Mouse (Mus musculus) midbrain, embryonic 12.5 days (tissue): Measurements from ENCODE around the gene Pbld2. TPM values are rescaled to one million over a fixed set of nuclear protein-coding genes. Genes with fewer than 3 reads are reported as not detected.
"Not testable (repeated sequence)": the region's sequence is repeated elsewhere in the genome, so short reads cannot be mapped to it uniquely, and the experiment has no call there.

ENCODE experiments used
- ATAC-seq: fragments of 200-750 bp; cut with Nextera tagmentation; 2 replicates; pipeline ENCODE4 v1.8.0; 2017; ENCODE audit warnings: low read depth, moderate TSS enrichment, moderate library complexity; ENCODE audit not compliant: low FRiP score
- H3K27ac ChIP-seq: fragments of 300-500 bp; sonication (generic); replicated peaks from 2 replicates; pipeline ENCODE4 v1.5.1; 2016; ENCODE audit warnings: mild to moderate bottlenecking
- H3K27me3 ChIP-seq: fragments of 300-500 bp; sonication (generic); 2 replicates; pipeline ENCODE4 v1.6.1; 2016; ENCODE audit warnings: mild to moderate bottlenecking
- H3K36me3 ChIP-seq: fragments of 300-500 bp; sonication (generic); 2 replicates; pipeline ENCODE4 v1.6.1; 2016
- H3K4me1 ChIP-seq: fragments of 300-500 bp; sonication (generic); 2 replicates; pipeline ENCODE4 v1.6.1; 2016
- H3K4me2 ChIP-seq: fragments of 300-500 bp; sonication (generic); replicated peaks from 2 replicates; pipeline ENCODE4 v1.6.1; 2016; ENCODE audit warnings: mild to moderate bottlenecking, moderate library complexity
- H3K4me3 ChIP-seq: fragments of 300-500 bp; sonication (generic); 2 replicates; pipeline ENCODE4 v1.5.1; 2016; ENCODE audit warnings: mild to moderate bottlenecking
- H3K9ac ChIP-seq: fragments of 300-500 bp; sonication (generic); replicated peaks from 2 replicates; pipeline ENCODE4 v1.6.1; 2016; ENCODE audit warnings: mild to moderate bottlenecking, moderate library complexity
- H3K9me3 ChIP-seq: fragments of 300-500 bp; sonication (generic); 2 replicates; pipeline ENCODE4 v1.6.1; 2016; ENCODE audit warnings: mild to moderate bottlenecking
- WGBS: fragments of 180-500 bp; shearing (Covaris S2); methylation state at CpG from one replicate; pipeline ENCODE4 v1.1.7; 2016; 5-methylcytosine and 5-hydroxymethylcytosine counted together
- polyA plus RNA-seq: library from polyadenylated mRNA; unstranded; fragments of >200 nt; fragmentation: Nextera tagmentation; extraction: Ambion mirVana; gene quantifications from 2 replicates; pipeline ENCODE4 v1.2.1, GENCODE M21; 2016

Pbld2 gene
- polyA plus RNA-seq, 1 experiment from 2014 or later, result 1.0 TPM

- H3K9me3 ChIP-seq, result no peaks in the 10 kb centered on the region
- no peak overlapping the region for H3K4me2 ChIP-seq
- no peak for ATAC-seq
- H3K27me3 ChIP-seq, result no peaks in the 10 kb centered on the region
- H3K27ac ChIP-seq, result no peak overlapping the region
- WGBS, result 69% methylated on average over 6 of the region's 6 CpGs
- H3K4me1 ChIP-seq, result no peaks in the 10 kb centered on the region
- no peaks in the 10 kb centered on the region for H3K36me3 ChIP-seq
- H3K9ac ChIP-seq, result no peak overlapping the region
- no peak overlapping the region for H3K4me3 ChIP-seq
These were observed 28.9 kb downstream of the Pbld2 start for GRCm38 (mm10) chr10:63053007-63053406.

- not testable (repeated sequence) for ATAC-seq, H3K27me3 ChIP-seq, H3K9me3 ChIP-seq, H3K4me3 ChIP-seq, H3K27ac ChIP-seq, H3K36me3 ChIP-seq, H3K4me2 ChIP-seq, H3K4me1 ChIP-seq, H3K9ac ChIP-seq
- WGBS, result 92% methylated on average over 6 of the region's 6 CpGs
These were observed 30.0 kb downstream of the Pbld2 start for GRCm38 (mm10) chr10:63054071-63054470.

- Histone ChIP-seq H3K4me1 (no peaks in the 10 kb centered on the region), H3K27ac (no peak overlapping the region), H3K36me3 (no peaks in the 10 kb centered on the region), H3K27me3 (no peaks in the 10 kb centered on the region), H3K9me3 (no peaks in the 10 kb centered on the region), H3K4me3 (no peak overlapping the region), H3K9ac (no peak overlapping the region), H3K4me2 (no peak overlapping the region)
- no peak for ATAC-seq
- 80% methylated on average over 2 of the region's 2 CpGs for whole genome bisulfite sequencing
These were observed 30.5 kb downstream of the Pbld2 start for GRCm38 (mm10) chr10:63054586-63054985.

GRCm38 (mm10) chr10:63056966-63057750 lies 33.0 kb downstream of the Pbld2 start:
- no peaks in the 10 kb centered on the region for H3K27me3 ChIP-seq
- 43% methylated on average over 24 of the region's 24 CpGs for WGBS
- H3K36me3 ChIP-seq, result no peaks in the 10 kb centered on the region
- H3K4me2 ChIP-seq, result no peak overlapping the region
- H3K4me1 ChIP-seq, result no peaks in the 10 kb centered on the region
- H3K9me3 ChIP-seq, result no peaks in the 10 kb centered on the region
- ATAC-seq, result no peak; the same call in 1 of the 2 replicates
- no peak overlapping the region for H3K27ac ChIP-seq
- no peak overlapping the region for H3K4me3 ChIP-seq
- no peak overlapping the region for H3K9ac ChIP-seq

DNA sequence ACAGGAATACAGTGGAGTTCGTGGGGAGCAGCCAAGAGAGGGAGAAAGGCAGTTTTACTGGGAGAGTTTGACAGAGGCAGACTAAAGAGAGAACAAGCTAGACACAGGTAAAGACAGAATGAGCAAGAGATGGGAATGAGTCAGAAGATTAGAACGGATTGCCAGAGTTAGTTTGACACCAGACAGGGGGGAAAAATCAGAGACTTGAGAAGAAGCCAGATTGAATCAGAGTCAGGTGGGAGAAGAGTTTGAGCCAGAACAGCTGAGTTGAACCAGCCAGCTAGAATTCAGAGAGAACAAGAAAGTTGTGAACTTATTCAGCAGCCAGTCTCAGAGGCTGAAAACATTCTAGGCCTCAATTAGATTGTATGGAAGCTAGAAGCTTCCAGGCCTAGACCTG lies 35.7 kb downstream of the Pbld2 start, which contains the start of gene Pbld1:
Gene Pbld1, plus strand, starts transcription at position 301 of the 400 bp plus-strand sequence.
- H3K9ac ChIP-seq, result no peak within 1 kb of the TSS
- 90% methylated on average over 2 of the region's 2 CpGs for WGBS
- H3K9me3 ChIP-seq, result no peaks in the 10 kb centered on the region
- no peak within 1 kb of the TSS for H3K4me3 ChIP-seq
- H3K27ac ChIP-seq, result no peak within 1 kb of the TSS
- peaks cover 3% of the 10 kb centered on the region; the same call in 1 of the 2 replicates for H3K4me1 ChIP-seq
- no peak for ATAC-seq
- no peak within 1 kb of the TSS for H3K4me2 ChIP-seq
- no peaks in the 10 kb centered on the region for H3K27me3 ChIP-seq
- no peaks in the 10 kb centered on the region for H3K36me3 ChIP-seq

GRCm38 (mm10) chr10:63060406-63060805 lies 36.3 kb downstream of the Pbld2 start:
- Histone ChIP-seq H3K36me3 (no peaks in the 10 kb centered on the region), H3K9me3 (no peaks in the 10 kb centered on the region), H3K27me3 (no peaks in the 10 kb centered on the region), H3K4me2 (no peak overlapping the region), H3K9ac (no peak overlapping the region), H3K4me1 (peaks cover 3% of the 10 kb centered on the region; the same call in 1 of the 2 replicates), H3K27ac (no peak overlapping the region), H3K4me3 (no peak overlapping the region)
- 80% methylated on average over 11 of the region's 11 CpGs for WGBS
- ATAC-seq, result no peak

GRCm38 (mm10) chr10:63061266-63061665 lies 37.2 kb downstream of the Pbld2 start:
- Histone ChIP-seq H3K36me3 (no peaks in the 10 kb centered on the region), H3K4me2 (no peak overlapping the region), H3K27me3 (no peaks in the 10 kb centered on the region), H3K27ac (no peak overlapping the region), H3K9me3 (no peaks in the 10 kb centered on the region), H3K4me3 (no peak overlapping the region), H3K4me1 (peaks cover 5% of the 10 kb centered on the region; the same call in 1 of the 2 replicates), H3K9ac (no peak overlapping the region)
- ATAC-seq, result no peak
- WGBS, result 78% methylated on average over 12 of the region's 12 CpGs

DNA sequence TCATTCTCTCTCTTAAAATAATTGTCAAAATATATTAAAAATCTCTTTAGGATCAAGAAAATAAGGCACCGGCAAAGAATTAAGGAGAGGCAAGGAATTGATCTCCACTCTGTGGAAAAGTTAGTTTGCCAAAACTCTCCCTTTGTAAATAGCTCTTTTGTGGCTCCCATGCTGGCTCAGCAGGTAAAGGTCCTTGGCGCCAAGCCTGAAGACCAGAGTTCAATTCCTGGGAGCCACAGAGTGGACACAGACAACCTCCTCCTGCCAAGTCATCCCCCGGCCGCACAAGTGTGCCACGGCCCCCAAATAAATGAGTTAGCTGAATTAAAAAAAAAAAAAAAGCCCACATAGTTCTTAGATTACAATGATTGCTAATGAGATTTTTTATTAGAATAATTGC lies 38.6 kb downstream of the Pbld2 start:
- Histone ChIP-seq H3K4me2 (no peak overlapping the region), H3K4me3 (no peak overlapping the region), H3K9ac (no peak overlapping the region), H3K4me1 (peaks cover 5% of the 10 kb centered on the region; the same call in 1 of the 2 replicates), H3K27ac (no peak overlapping the region), H3K36me3 (no peaks in the 10 kb centered on the region), H3K27me3 (no peaks in the 10 kb centered on the region), H3K9me3 (no peaks in the 10 kb centered on the region)
- WGBS, result 97% methylated on average over 5 of the region's 5 CpGs
- no peak for ATAC-seq

DNA sequence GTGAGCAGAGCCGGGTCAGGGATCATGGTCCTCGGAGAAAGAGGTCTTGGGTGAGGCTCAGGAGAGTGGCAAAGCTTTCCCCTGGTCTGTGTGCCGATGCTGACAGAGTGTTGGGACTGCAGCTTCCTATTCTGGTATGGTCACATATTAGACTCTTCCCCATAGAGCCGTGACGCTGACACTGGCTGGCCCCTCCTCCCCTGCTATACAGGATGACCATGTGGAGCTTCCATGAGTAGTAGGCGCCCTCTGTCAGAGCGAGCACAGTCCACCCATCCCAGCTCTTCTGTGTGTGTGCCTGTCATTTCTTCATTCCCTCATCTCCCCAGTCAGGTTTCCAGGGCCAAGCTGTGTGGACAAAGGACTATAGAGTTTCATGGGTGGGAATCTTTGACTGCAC lies 39.2 kb downstream of the Pbld2 start:
- Histone ChIP-seq H3K9me3 (no peaks in the 10 kb centered on the region), H3K27ac (no peak overlapping the region), H3K4me1 (peaks cover 5% of the 10 kb centered on the region; the same call in 1 of the 2 replicates), H3K4me2 (no peak overlapping the region), H3K36me3 (no peaks in the 10 kb centered on the region), H3K4me3 (no peak overlapping the region), H3K9ac (no peak overlapping the region), H3K27me3 (no peaks in the 10 kb centered on the region)
- whole genome bisulfite sequencing, result 75% methylated on average over 7 of the region's 7 CpGs
- no peak; the same call in 1 of the 2 replicates for ATAC-seq

DNA sequence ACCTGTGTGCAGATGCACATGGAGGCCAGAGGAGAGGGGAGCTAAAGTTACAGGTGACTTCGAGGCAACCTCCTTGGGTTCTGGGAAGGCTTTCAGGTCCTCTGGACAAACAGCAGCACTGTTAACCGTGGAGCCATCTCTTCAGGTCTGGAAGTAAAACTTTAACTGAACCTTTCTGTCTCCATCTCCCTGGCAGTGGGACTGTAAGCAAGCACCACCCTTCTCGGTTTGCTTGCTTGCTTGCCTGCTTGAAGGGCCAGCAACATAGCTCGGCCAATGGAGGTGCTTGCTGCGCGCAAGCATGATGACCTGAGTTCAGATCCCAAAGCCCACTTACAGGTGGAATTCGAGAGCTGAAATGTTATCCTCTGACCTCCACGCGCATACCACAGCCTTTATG lies 40.4 kb downstream of the Pbld2 start:
- no peaks in the 10 kb centered on the region for H3K36me3 ChIP-seq
- no peaks in the 10 kb centered on the region for H3K27me3 ChIP-seq
- peaks cover 5% of the 10 kb centered on the region; the same call in 1 of the 2 replicates for H3K4me1 ChIP-seq
- 85% methylated on average over 9 of the region's 9 CpGs for WGBS
- no peak overlapping the region for H3K4me3 ChIP-seq
- no peaks in the 10 kb centered on the region for H3K9me3 ChIP-seq
- no peak for ATAC-seq
- H3K9ac ChIP-seq, result no peak overlapping the region
- H3K27ac ChIP-seq, result no peak overlapping the region
- no peak overlapping the region for H3K4me2 ChIP-seq

DNA sequence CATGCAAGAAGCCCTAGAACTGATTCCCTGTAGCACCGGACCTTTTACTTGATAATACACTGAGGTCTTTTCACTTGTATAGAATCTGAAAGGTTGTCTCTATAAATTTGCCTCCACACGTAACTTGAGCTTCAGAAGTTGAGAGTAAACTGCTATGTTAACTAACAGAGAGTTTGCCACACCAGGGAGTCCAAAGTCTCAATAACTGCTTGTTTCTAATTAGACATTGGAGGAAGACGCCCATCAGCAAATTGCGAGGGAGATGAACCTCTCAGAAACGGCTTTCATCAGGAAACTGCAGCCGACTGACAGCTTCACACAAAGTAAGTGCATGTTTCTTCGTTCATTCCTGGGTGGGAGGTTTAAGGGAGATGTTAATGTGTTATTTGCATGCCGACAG lies 41.4 kb downstream of the Pbld2 start:
- WGBS, result 60% methylated on average over 8 of the region's 8 CpGs
- peaks cover 5% of the 10 kb centered on the region; the same call in 1 of the 2 replicates for H3K4me1 ChIP-seq
- no peak overlapping the region for H3K4me2 ChIP-seq
- H3K4me3 ChIP-seq, result no peak overlapping the region
- H3K27me3 ChIP-seq, result no peaks in the 10 kb centered on the region
- H3K27ac ChIP-seq, result no peak overlapping the region
- H3K9me3 ChIP-seq, result no peaks in the 10 kb centered on the region
- no peak overlapping the region for H3K9ac ChIP-seq
- H3K36me3 ChIP-seq, result no peaks in the 10 kb centered on the region
- ATAC-seq, result no peak

DNA sequence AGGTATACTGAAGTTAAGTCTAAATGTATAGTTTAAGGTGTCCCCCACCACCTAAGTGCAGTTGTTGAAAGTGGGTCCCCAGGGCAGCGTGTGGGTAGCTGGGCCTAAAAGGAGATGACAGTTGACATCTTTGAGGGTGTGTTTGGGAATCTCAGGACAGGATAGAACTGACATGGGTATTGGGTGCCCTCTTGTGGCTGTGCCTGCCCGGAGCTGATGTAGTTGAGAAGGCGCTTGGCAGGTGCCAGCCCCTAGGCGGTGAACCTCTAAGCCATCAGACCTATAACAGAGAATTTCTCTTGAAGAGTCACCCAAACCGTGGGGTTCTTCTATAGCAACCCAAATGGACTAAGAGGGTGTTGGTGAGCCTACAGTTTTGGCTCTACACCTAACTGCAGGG lies 41.9 kb downstream of the Pbld2 start:
- no peaks in the 10 kb centered on the region for H3K27me3 ChIP-seq
- no peak overlapping the region for H3K4me3 ChIP-seq
- no peak overlapping the region for H3K4me2 ChIP-seq
- H3K4me1 ChIP-seq, result peaks cover 5% of the 10 kb centered on the region; the same call in 1 of the 2 replicates
- peak; percentile 90 for ATAC-seq
- 2% methylated on average over 5 of the region's 5 CpGs for WGBS
- H3K9me3 ChIP-seq, result no peaks in the 10 kb centered on the region
- H3K36me3 ChIP-seq, result no peaks in the 10 kb centered on the region
- H3K9ac ChIP-seq, result no peak overlapping the region
- H3K27ac ChIP-seq, result no peak overlapping the region
